8 mouse cellular contexts compared by ENCODE assay signal in genomic region chr13:34875741-34876445, GRCm38 (mm10). TPM values are rescaled to one million over a fixed set of nuclear protein-coding genes. Genes with fewer than 3 reads are reported as not detected.
DNase-seq lines count a peak whose midpoint lies in the region; ATAC-seq and TF ChIP-seq lines count a peak whose summit lies in the region.

No protein-coding gene starts in this region.

- H3K4me1 ChIP-seq in ES-Bruce4 (ENCODE audit: control insufficient read depth, insufficient read depth, low read length): peaks cover 2% of the 10 kb centered on the region
- H3K4me1 ChIP-seq in erythroblast, embryonic 14.5 days (ENCODE audit: control insufficient read depth): peaks cover 45% of the 10 kb centered on the region
- H3K4me1 ChIP-seq in hindbrain, embryonic 10.5 days (replicated peaks): peaks cover 28% of the 10 kb centered on the region
- H3K4me1 ChIP-seq in limb, embryonic 13.5 days: peaks cover 23% of the 10 kb centered on the region
- peaks cover 24% of the 10 kb centered on the region for H3K4me1 ChIP-seq in midbrain, embryonic 12.5 days

- H3K4me3 ChIP-seq in ES-Bruce4 (ENCODE audit: low read depth, low read length): peak overlapping the region; percentile 96
- peak overlapping the region; percentile 99 for H3K4me3 ChIP-seq in erythroblast, embryonic 14.5 days (replicated peaks)
- peak overlapping the region; percentile 97 for H3K4me3 ChIP-seq in hindbrain, embryonic 10.5 days
- peak overlapping the region; percentile 97 for H3K4me3 ChIP-seq in limb, embryonic 13.5 days
- peak overlapping the region; percentile 70 for H3K4me3 ChIP-seq in midbrain, embryonic 12.5 days

- TF ChIP-seq EP300 in ES-Bruce4 (IDR thresholded peaks at IDR 0.05; ENCODE audit: insufficient read depth, low read depth, low read length): no peak

- H3K9me3 ChIP-seq in ES-Bruce4 (replicated peaks; ENCODE audit: control insufficient read depth, insufficient read depth, low read length, poor library complexity, severe bottlenecking): no peaks in the 10 kb centered on the region
- no peaks in the 10 kb centered on the region for H3K9me3 ChIP-seq in erythroblast, embryonic 14.5 days (ENCODE audit: control insufficient read depth, low read length)
- no peaks in the 10 kb centered on the region for H3K9me3 ChIP-seq in hindbrain, embryonic 10.5 days
- H3K9me3 ChIP-seq in limb, embryonic 13.5 days: no peaks in the 10 kb centered on the region
- no peaks in the 10 kb centered on the region for H3K9me3 ChIP-seq in midbrain, embryonic 12.5 days

- H3K9ac ChIP-seq in ES-Bruce4 (ENCODE audit: low read depth, poor library complexity, severe bottlenecking): peak overlapping the region; percentile 98
- peak overlapping the region; percentile 96 for H3K9ac ChIP-seq in limb, embryonic 13.5 days
- peak overlapping the region; percentile 80 for H3K9ac ChIP-seq in midbrain, embryonic 12.5 days (replicated peaks)

- TF ChIP-seq CTCF in ES-Bruce4 (IDR thresholded peaks at IDR 0.05; ENCODE audit: low read depth, low read length): peak; percentile 13

- TF ChIP-seq POLR2A in ES-Bruce4 (IDR thresholded peaks at IDR 0.05; ENCODE audit: insufficient read depth, low read length): no peak

- H3K4me2 ChIP-seq in limb, embryonic 13.5 days (replicated peaks): peak overlapping the region; percentile 82
- H3K4me2 ChIP-seq in midbrain, embryonic 12.5 days (replicated peaks): peak overlapping the region; percentile 76

- H3K36me3 ChIP-seq in ES-Bruce4 (ENCODE audit: control insufficient read depth, insufficient read depth, low read length, poor library complexity, severe bottlenecking): no peaks in the 10 kb centered on the region
- H3K36me3 ChIP-seq in erythroblast, embryonic 14.5 days (ENCODE audit: control insufficient read depth): peaks cover 23% of the 10 kb centered on the region
- H3K36me3 ChIP-seq in hindbrain, embryonic 10.5 days: peaks cover 13% of the 10 kb centered on the region
- peaks cover 7% of the 10 kb centered on the region; the same call in 1 of the 2 replicates for H3K36me3 ChIP-seq in limb, embryonic 13.5 days
- H3K36me3 ChIP-seq in midbrain, embryonic 12.5 days: no peaks in the 10 kb centered on the region

- ATAC-seq in limb, embryonic 13.5 days (ENCODE audit: low FRiP score, low read depth): peak; percentile 35
- peak; percentile 61 for ATAC-seq in midbrain, embryonic 12.5 days (ENCODE audit: low FRiP score, low read depth)

- no peaks in the 10 kb centered on the region for H3K27me3 ChIP-seq in ES-Bruce4 (ENCODE audit: control insufficient read depth, insufficient read depth, low read length, poor library complexity, severe bottlenecking)
- no peaks in the 10 kb centered on the region for H3K27me3 ChIP-seq in erythroblast, embryonic 14.5 days (ENCODE audit: control insufficient read depth)
- H3K27me3 ChIP-seq in hindbrain, embryonic 10.5 days (ENCODE audit: insufficient read depth, poor library complexity, severe bottlenecking): no peaks in the 10 kb centered on the region
- no peaks in the 10 kb centered on the region for H3K27me3 ChIP-seq in limb, embryonic 13.5 days
- H3K27me3 ChIP-seq in midbrain, embryonic 12.5 days: no peaks in the 10 kb centered on the region

- under 1% methylated on average over 50 of the region's 50 CpGs for WGBS in hindbrain, embryonic 10.5 days
- WGBS in limb, embryonic 13.5 days: under 1% methylated on average over 45 of the region's 50 CpGs
- WGBS in midbrain, embryonic 12.5 days: under 1% methylated on average over 49 of the region's 50 CpGs

- peak; percentile 66 for DNase-seq in adipocyte (ENCODE audit: low spot score)
- DNase-seq in hindbrain, embryonic 10.5 days (ENCODE audit: low spot score): peak; percentile 76
- no peak for DNase-seq in right cerebral cortex, adult 2 months (ENCODE audit: low spot score in 2 of 2)
- no peak for DNase-seq in frontal cortex, postnatal 10 days (ENCODE audit: low spot score in 2 of 2)

- H3K27ac ChIP-seq in ES-Bruce4 (ENCODE audit: insufficient read depth, low read length): peak overlapping the region; percentile 22
- H3K27ac ChIP-seq in hindbrain, embryonic 10.5 days: peak overlapping the region; percentile 99
- H3K27ac ChIP-seq in limb, embryonic 13.5 days: peak overlapping the region; percentile 99
- peak overlapping the region; percentile 99 for H3K27ac ChIP-seq in midbrain, embryonic 12.5 days (replicated peaks)

RNA-seq across cellular contexts. Expression of gene Prpf4b, which starts 0.8 kb away (rescaled TPM):
- 135 and 141 TPM in 2 replicates for polyA plus RNA-seq in ES-Bruce4 (2011; ENCODE audit: insufficient read depth, insufficient read length, low read depth, missing spikeins)
- polyA plus RNA-seq in erythroblast, embryonic 14.5 days (2012): 1.2 and 1.9 TPM in 2 replicates
- polyA plus RNA-seq in hindbrain, embryonic 10.5 days (2016; fragmentation: Nextera tagmentation; extraction: Ambion mirVana): 44.9 and 71.1 TPM in 2 replicates
- 86.0 and 88.7 TPM in 2 replicates for polyA plus RNA-seq in limb, embryonic 13.5 days (2015; fragmentation: Nextera tagmentation; extraction: Ambion mirVana)
- 90.2 and 105 TPM in 2 replicates for polyA plus RNA-seq in midbrain, embryonic 12.5 days (2016; fragmentation: Nextera tagmentation; extraction: Ambion mirVana)

RNA-seq across cellular contexts. Expression of gene Fam217a, which starts 48.2 kb away (rescaled TPM):
- polyA plus RNA-seq in ES-Bruce4 (2011; ENCODE audit: insufficient read depth, insufficient read length, low read depth, missing spikeins): not detected in 2 replicates
- polyA plus RNA-seq in erythroblast, embryonic 14.5 days (2012): not detected in 2 replicates
- polyA plus RNA-seq in hindbrain, embryonic 10.5 days (2016; fragmentation: Nextera tagmentation; extraction: Ambion mirVana): 1.3 and 1.4 TPM in 2 replicates
- polyA plus RNA-seq in limb, embryonic 13.5 days (2015; fragmentation: Nextera tagmentation; extraction: Ambion mirVana): 0.70 and 1.2 TPM in 2 replicates
- polyA plus RNA-seq in midbrain, embryonic 12.5 days (2016; fragmentation: Nextera tagmentation; extraction: Ambion mirVana): 0.64 and 0.68 TPM in 2 replicates

RNA-seq across cellular contexts. Expression of gene 4933417A18Rik, which starts 48.3 kb away (rescaled TPM):
- not detected in 2 replicates for polyA plus RNA-seq in ES-Bruce4 (2011; ENCODE audit: insufficient read depth, insufficient read length, low read depth, missing spikeins)
- not detected in 2 replicates for polyA plus RNA-seq in erythroblast, embryonic 14.5 days (2012)
- not detected in 2 replicates for polyA plus RNA-seq in hindbrain, embryonic 10.5 days (2016; fragmentation: Nextera tagmentation; extraction: Ambion mirVana)
- polyA plus RNA-seq in limb, embryonic 13.5 days (2015; fragmentation: Nextera tagmentation; extraction: Ambion mirVana): not detected in 2 replicates
- not detected in 2 replicates for polyA plus RNA-seq in midbrain, embryonic 12.5 days (2016; fragmentation: Nextera tagmentation; extraction: Ambion mirVana)

Comparison
In these comparisons a context has a peak if more than half of its experiments do, and no peak if none do; other contexts are left out.
1. H3K27ac ChIP-seq: peak in every context shown above with its lines; median percentile 99 in hindbrain, embryonic 10.5 days; 99 in limb, embryonic 13.5 days; 99 in midbrain, embryonic 12.5 days; 22 in ES-Bruce4.
2. DNase-seq: peak in adipocyte (single experiment) and hindbrain, embryonic 10.5 days (single experiment); none in right cerebral cortex, adult 2 months (0 of 2) and frontal cortex, postnatal 10 days (0 of 2).
3. RNA of gene Prpf4b, which starts 0.8 kb away (polyA plus RNA-seq): 135 to 141 TPM in ES-Bruce4, 90.2 to 105 TPM in midbrain, embryonic 12.5 days, 86.0 to 88.7 TPM in limb, embryonic 13.5 days and 44.9 to 71.1 TPM in hindbrain, embryonic 10.5 days; 1.2 to 1.9 TPM in erythroblast, embryonic 14.5 days; every median in the first group is over 10 times any median in the second.
4. Peak in every context shown above with its lines, with median percentiles within 50 percentile points of each other: H3K4me3 ChIP-seq and H3K9ac ChIP-seq.